Mouse (Mus musculus) neutrophil, adult 83 days (primary cell): Measurements from ENCODE around the gene Utp14b. TPM values are rescaled to one million over a fixed set of nuclear protein-coding genes. Genes with fewer than 3 reads are reported as not detected.

Experiments used
- total RNA-seq, 2 experiments: library from RNA; stranded (reverse); gene quantifications; one replicate each; pipeline ENCODE4 v1.2.4; 2023

Gene Utp14b
- total RNA-seq = 1 to 10 TPM; 3.3 to 4.6 TPM

DNA sequence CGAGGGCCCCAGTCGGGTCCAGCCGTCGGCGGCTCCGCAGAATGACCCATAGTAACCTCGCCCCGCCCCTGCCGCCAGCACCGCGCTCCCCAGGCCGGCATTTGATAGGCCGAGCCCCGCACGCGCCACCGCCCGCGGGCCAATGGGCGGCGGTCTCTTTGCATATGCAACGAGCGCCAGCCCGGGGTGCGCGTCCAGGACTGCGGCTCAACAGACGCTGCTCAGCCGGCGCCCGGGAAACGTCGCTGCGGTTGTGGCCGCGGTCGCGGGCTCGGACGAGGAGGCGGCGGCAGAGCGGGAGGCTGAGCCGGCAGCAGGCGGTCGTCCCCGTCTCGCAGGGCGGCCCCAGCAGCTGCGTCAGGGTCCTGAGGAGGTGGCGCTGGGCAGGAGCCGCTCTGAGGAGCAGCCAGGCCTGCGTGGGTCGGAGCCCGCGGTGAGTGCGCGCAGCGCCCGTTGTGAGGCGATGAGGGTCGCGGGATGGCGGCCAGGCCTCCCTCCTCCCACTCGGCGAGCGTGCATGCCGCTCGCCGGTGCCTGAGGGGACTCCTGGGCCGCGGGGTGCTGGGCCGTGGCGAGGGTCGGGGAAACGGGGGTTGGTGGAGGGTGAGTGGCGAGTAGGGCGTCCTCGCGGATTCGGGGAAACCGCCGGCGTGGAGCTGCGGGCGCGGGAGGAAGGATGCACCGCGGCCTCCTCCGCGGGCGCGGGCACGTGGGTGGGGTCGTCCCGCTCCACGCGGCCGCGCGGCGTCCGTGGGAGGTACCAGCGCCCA is at the start of gene Utp14b, which contains the start of gene Acsl3:
Gene Utp14b (plus strand): TSS at position 368 of the 770 bp plus-strand sequence.
Gene Acsl3 (plus strand): TSS at position 155 of the 770 bp plus-strand sequence.

Other genes starting within 250 kb of the Utp14b start
- gene Farsb, start 169.1 kb upstream of the Utp14b start, total RNA-seq = 10 to 100 TPM; 19.2 to 25.2 TPM
- gene Mogat1, start 147.0 kb upstream of the Utp14b start, total RNA-seq = not detected
- gene BC035947, start 145.9 kb upstream of the Utp14b start, total RNA-seq = not detected
- gene Acsl3, start 213 bp upstream of the Utp14b start, total RNA-seq = 1 to 10 TPM; 3.1 to 3.6 TPM
- not detected for gene Kcne4, start 158.7 kb downstream of the Utp14b start, total RNA-seq